Mouse (Mus musculus) midbrain, postnatal 0 days (tissue): ENCODE data around the gene Gpt2. TPM values are rescaled to one million over a fixed set of nuclear protein-coding genes. Genes with fewer than 3 reads are reported as not detected.

Experiments used
- ATAC-seq: fragments of 200-750 bp; cut with Nextera tagmentation; 2 replicates; pipeline ENCODE4 v1.8.0; 2017; ENCODE audit warnings: moderate number of reproducible peaks, mild to moderate bottlenecking, moderate TSS enrichment, moderate library complexity; ENCODE audit not compliant: low FRiP score
- DNase-seq: peaks from one replicate; pipeline ENCODE4 v3.0.0-alpha.2; 2015; ENCODE audit warnings: low spot score
- H3K27ac ChIP-seq: fragments of 300-500 bp; sonication (generic); 2 replicates; pipeline ENCODE4 v1.5.1; 2014; ENCODE audit warnings: low read depth, mild to moderate bottlenecking, low read length, mixed read lengths
- H3K27me3 ChIP-seq: fragments of 300-500 bp; sonication (generic); 2 replicates; pipeline ENCODE4 v1.6.1; 2014; ENCODE audit warnings: low read length, control low read depth, mixed read lengths; ENCODE audit not compliant: insufficient read depth
- H3K36me3 ChIP-seq: fragments of 300-500 bp; sonication (generic); 2 replicates; pipeline ENCODE4 v1.6.1; 2014; ENCODE audit warnings: low read length, control low read depth, mixed read lengths; ENCODE audit not compliant: insufficient read depth
- H3K4me1 ChIP-seq: fragments of 300-500 bp; sonication (generic); 2 replicates; pipeline ENCODE4 v1.6.1; 2014; ENCODE audit warnings: mild to moderate bottlenecking, control low read depth, antibody characterized with exemption, low read length, mixed read lengths; ENCODE audit not compliant: insufficient read depth
- H3K4me2 ChIP-seq: fragments of 300-500 bp; sonication (generic); 2 replicates; pipeline ENCODE4 v1.6.1; 2014; ENCODE audit warnings: low read depth, mild to moderate bottlenecking, low read length, mixed read lengths; ENCODE audit not compliant: poor library complexity, severe bottlenecking
- H3K4me3 ChIP-seq: fragments of 300-500 bp; sonication (generic); 2 replicates; pipeline ENCODE4 v1.5.1; 2014; ENCODE audit warnings: low read depth, mild to moderate bottlenecking, low read length, moderate library complexity
- H3K9ac ChIP-seq: fragments of 300-500 bp; sonication (generic); replicated peaks from 2 replicates; pipeline ENCODE4 v1.6.1; 2014; ENCODE audit warnings: mild to moderate bottlenecking, low read length, moderate library complexity, mixed read lengths; ENCODE audit not compliant: poor library complexity, severe bottlenecking
- H3K9me3 ChIP-seq: fragments of 300-500 bp; sonication (generic); 2 replicates; pipeline ENCODE4 v1.6.1; 2016; ENCODE audit warnings: low read length, control low read depth
- CTCF ChIP-seq: IDR thresholded peaks from 2 replicates; pipeline ENCODE4 v1.5.1; 2016; ENCODE audit warnings: antibody characterized with exemption, mild to moderate bottlenecking
- WGBS: fragments of 180-500 bp; shearing (Covaris S2); extraction: QIAGEN DNeasy Blood & Tissue Kit; methylation state at CpG from one replicate; pipeline ENCODE4 v1.1.7; 2014; 5-methylcytosine and 5-hydroxymethylcytosine counted together
- polyA plus RNA-seq: library from polyadenylated mRNA; unstranded; fragments of >200 nt; fragmentation: Nextera tagmentation; extraction: Ambion mirVana; gene quantifications from 2 replicates; pipeline ENCODE4 v1.2.1, GENCODE M21; 2015
- total RNA-seq: library from RNA; depleted of rRNA; stranded (reverse); fragments of >200 nt; gene quantifications from 2 replicates; pipeline ENCODE4 v1.2.3, GENCODE M21; 2014

The Gpt2 gene
- total and polyA plus RNA-seq, 2 experiments from 2014 or later = 29.2 to 69.4 TPM

DNA sequence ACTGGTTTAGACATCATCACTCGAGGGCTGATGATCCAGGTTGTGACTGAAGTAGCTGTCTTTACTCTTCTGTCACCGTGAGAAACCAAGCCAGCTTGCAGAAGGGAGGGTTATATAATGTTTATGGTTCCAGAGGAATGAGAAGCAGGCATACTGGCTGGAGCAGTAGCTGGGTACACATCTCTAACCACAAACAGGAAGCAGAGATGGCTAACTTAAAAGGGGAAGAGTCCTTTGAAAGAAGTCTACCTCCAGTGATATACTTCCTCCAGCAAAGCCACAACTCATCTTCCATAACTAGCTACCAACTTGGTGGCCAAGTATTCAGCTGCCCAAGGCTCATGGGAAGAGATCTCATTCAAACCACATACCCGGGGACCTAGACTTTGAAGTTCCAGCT lies 39.1 kb downstream of the Gpt2 start:
- WGBS = 91% methylated on average over 3 of the region's 3 CpGs
- no peak overlapping the region for H3K4me2 ChIP-seq

DNA sequence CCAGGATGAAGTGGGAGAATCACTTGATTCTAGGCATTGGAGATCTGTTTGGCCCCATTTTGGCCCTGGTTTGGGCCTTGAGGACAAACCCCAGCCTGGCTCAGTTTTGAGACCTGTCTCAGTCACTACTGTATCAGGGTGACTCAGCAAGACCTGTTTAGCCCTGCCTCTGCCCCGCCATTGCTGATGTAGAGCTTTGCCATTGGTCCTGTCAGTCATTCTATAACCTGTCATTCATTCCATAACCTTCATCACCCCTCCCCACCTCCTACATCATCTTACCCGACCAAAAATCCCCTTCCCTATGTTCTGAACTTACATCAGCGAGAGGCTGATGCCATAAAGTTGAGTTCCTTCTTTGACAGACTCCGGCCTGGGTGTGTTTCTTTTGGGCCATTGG lies 40.5 kb downstream of the Gpt2 start:
- no peak overlapping the region for H3K27ac ChIP-seq
- H3K9me3 ChIP-seq = no peaks in the 10 kb centered on the region
- ATAC-seq (no peak), DNase-seq (no peak)
- peaks cover 3% of the 10 kb centered on the region for H3K36me3 ChIP-seq
- no peak overlapping the region for H3K4me2 ChIP-seq
- 88% methylated on average over 4 of the region's 4 CpGs for WGBS
- H3K27me3 ChIP-seq = no peaks in the 10 kb centered on the region
- H3K9ac ChIP-seq = no peak overlapping the region
- H3K4me3 ChIP-seq = no peak overlapping the region
- H3K4me1 ChIP-seq = no peaks in the 10 kb centered on the region
- TF ChIP-seq CTCF = no peak

More for the DNA sequence above, 39.1 kb downstream of the Gpt2 start:
- Histone ChIP-seq H3K9me3 (no peaks in the 10 kb centered on the region), H3K27me3 (no peaks in the 10 kb centered on the region), H3K4me3 (no peak overlapping the region), H3K9ac (no peak overlapping the region), H3K27ac (no peak overlapping the region), H3K36me3 (peaks cover 7% of the 10 kb centered on the region; the same call in 1 of the 2 replicates), H3K4me1 (no peaks in the 10 kb centered on the region)
- no peak for DNase-seq
- TF ChIP-seq CTCF = no peak
- no peak for ATAC-seq

DNA sequence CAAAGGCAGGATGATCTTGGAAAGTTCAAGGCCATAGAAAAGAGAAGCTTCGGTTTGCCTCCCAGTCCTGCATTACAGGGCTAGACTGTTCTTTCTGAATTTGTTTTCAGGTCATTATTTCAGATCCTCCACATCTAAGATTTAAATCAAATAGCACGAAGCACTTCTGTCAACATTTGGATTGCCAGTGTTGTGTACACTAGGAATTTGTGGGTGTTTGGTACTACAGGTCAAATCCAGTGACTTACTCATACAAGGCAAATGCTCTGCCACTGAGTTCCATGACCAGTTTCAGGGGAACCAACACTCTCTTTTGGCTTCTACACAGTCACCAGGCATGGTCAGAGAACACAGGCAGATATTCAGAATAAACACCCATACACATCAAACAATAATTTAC lies 41.1 kb downstream of the Gpt2 start:
- H3K4me2 ChIP-seq = no peak overlapping the region
- TF ChIP-seq CTCF = no peak
- no peaks in the 10 kb centered on the region for H3K27me3 ChIP-seq
- ATAC-seq (no peak), DNase-seq (no peak)
- WGBS = 96% methylated on average over 2 of the region's 2 CpGs
- no peaks in the 10 kb centered on the region for H3K4me1 ChIP-seq
- H3K27ac ChIP-seq = no peak overlapping the region
- peaks cover 7% of the 10 kb centered on the region for H3K36me3 ChIP-seq
- H3K4me3 ChIP-seq = no peak overlapping the region
- H3K9ac ChIP-seq = no peak overlapping the region
- no peaks in the 10 kb centered on the region for H3K9me3 ChIP-seq

DNA sequence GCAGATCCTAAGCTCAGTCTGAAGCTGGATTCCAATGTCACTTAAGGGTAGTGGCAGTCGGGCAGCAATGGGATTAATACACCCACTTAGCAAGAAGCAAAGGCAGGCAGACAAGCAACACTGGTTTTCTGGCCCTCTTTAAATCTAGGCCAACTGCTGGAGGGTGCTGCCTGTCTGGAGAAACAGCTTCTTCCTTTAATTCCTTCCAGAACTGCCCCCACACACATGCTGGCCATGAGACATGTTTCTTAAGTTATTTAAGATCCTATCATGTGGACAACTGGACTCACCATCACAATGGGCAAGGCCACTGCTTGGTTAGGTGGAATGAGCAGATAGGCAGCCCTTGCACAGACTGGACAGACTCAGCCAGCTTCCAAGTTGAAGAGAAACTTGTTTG lies 41.8 kb downstream of the Gpt2 start:
- H3K4me1 ChIP-seq = no peaks in the 10 kb centered on the region
- H3K27me3 ChIP-seq = no peaks in the 10 kb centered on the region
- H3K9ac ChIP-seq = no peak overlapping the region
- TF ChIP-seq CTCF = no peak
- no peak overlapping the region for H3K4me2 ChIP-seq
- no peak overlapping the region for H3K27ac ChIP-seq
- no peak overlapping the region for H3K4me3 ChIP-seq
- DNase-seq (no peak), ATAC-seq (no peak)
- H3K9me3 ChIP-seq = no peaks in the 10 kb centered on the region
- H3K36me3 ChIP-seq = peaks cover 14% of the 10 kb centered on the region
- WGBS = 69% methylated on average over 1 of the region's 1 CpGs

DNA sequence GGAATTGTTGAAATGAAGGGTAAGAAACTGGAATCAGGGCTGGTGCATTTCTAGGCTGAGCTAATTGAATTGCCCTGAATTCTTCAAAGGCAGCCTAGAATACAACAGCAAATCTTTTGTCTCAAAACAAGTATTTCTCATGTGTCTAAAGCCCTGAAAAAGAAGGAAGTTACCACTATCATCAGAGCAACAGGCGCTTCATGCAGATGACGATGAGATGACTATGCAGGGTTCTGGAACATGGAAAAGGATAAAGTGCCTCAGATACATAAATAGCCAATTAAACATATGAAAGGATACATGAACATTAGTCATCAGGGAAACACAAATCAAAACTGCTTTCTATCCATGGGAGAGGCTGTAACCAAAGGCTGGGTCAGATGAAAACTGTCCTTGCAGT lies 44.0 kb downstream of the Gpt2 start:
- Histone ChIP-seq H3K4me1 (no peaks in the 10 kb centered on the region), H3K4me2 (no peak overlapping the region), H3K4me3 (no peak overlapping the region), H3K9ac (no peak overlapping the region), H3K36me3 (peaks cover 19% of the 10 kb centered on the region), H3K27me3 (no peaks in the 10 kb centered on the region), H3K27ac (no peak overlapping the region), H3K9me3 (no peaks in the 10 kb centered on the region)
- ATAC-seq (no peak), DNase-seq (no peak)
- no peak for TF ChIP-seq CTCF
- WGBS = 98% methylated on average over 2 of the region's 2 CpGs

DNA sequence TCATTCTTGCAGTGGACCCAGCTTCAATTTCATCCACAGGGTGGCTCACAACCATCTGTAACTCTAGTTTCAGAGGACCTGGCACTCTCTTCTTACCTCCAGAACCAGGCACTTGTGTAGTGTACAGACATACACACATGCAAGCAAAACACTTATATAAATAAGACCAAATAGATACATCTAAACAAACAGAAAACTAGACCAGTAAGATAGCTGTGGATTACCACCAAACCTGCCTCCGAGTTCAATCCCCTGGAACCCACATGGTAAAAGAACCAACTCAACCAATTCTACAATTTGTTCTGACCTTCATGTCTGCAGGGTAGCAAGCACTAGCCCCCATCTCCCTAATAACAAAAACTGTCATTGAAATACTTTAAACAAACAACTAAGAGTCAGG lies 59.6 kb downstream of the Gpt2 start:
- ATAC-seq (no peak), DNase-seq (no peak)
- no peak overlapping the region for H3K9ac ChIP-seq
- H3K4me3 ChIP-seq = no peak overlapping the region
- peaks cover 19% of the 10 kb centered on the region; the same call in 1 of the 2 replicates for H3K36me3 ChIP-seq
- H3K4me1 ChIP-seq = no peaks in the 10 kb centered on the region
- H3K27me3 ChIP-seq = no peaks in the 10 kb centered on the region
- no peaks in the 10 kb centered on the region for H3K9me3 ChIP-seq
- 96% methylated on average over 1 of the region's 1 CpGs for WGBS
- no peak overlapping the region for H3K27ac ChIP-seq
- no peak overlapping the region for H3K4me2 ChIP-seq
- TF ChIP-seq CTCF = peak; percentile 25; the same call in 1 of the 2 replicates
